Mouse (Mus musculus) heart, embryonic 15.5 days (tissue): ENCODE results near the gene Bcas1. TPM values are rescaled to one million over a fixed set of nuclear protein-coding genes. Genes with fewer than 3 reads are reported as not detected.

Source experiments
- ATAC-seq: fragments of 200-750 bp; cut with Nextera tagmentation; replicated peaks from 2 replicates; pipeline ENCODE4 v1.8.0; 2017; ENCODE audit warnings: low read depth, moderate TSS enrichment; ENCODE audit not compliant: insufficient number of reproducible peaks, insufficient read depth, low FRiP score
- H3K27ac ChIP-seq: fragments of 300-500 bp; sonication (generic); 2 replicates; pipeline ENCODE4 v1.5.1; 2015; ENCODE audit warnings: mild to moderate bottlenecking, inconsistent platforms
- H3K27me3 ChIP-seq: fragments of 300-500 bp; sonication (generic); 2 replicates; pipeline ENCODE4 v1.6.1; 2015; ENCODE audit warnings: inconsistent platforms
- H3K36me3 ChIP-seq: fragments of 300-500 bp; sonication (generic); 2 replicates; pipeline ENCODE4 v1.6.1; 2015; ENCODE audit warnings: mild to moderate bottlenecking, inconsistent platforms
- H3K4me1 ChIP-seq: fragments of 300-500 bp; sonication (generic); replicated peaks from 2 replicates; pipeline ENCODE4 v1.6.1; 2015; ENCODE audit warnings: inconsistent platforms
- H3K4me2 ChIP-seq: fragments of 300-500 bp; sonication (generic); 2 replicates; pipeline ENCODE4 v1.6.1; 2015; ENCODE audit warnings: inconsistent platforms, mild to moderate bottlenecking, moderate library complexity
- H3K4me3 ChIP-seq: fragments of 300-500 bp; sonication (generic); 2 replicates; pipeline ENCODE4 v1.5.1; 2015; ENCODE audit warnings: mild to moderate bottlenecking, inconsistent platforms
- H3K9ac ChIP-seq: fragments of 300-500 bp; sonication (generic); 2 replicates; pipeline ENCODE4 v1.6.1; 2015; ENCODE audit warnings: mild to moderate bottlenecking, inconsistent platforms
- H3K9me3 ChIP-seq: fragments of 300-500 bp; sonication (generic); replicated peaks from 2 replicates; pipeline ENCODE4 v1.6.1; 2016; ENCODE audit warnings: inconsistent platforms
- WGBS: fragments of 180-500 bp; shearing (Covaris S2); methylation state at CpG from one replicate; pipeline ENCODE4 v1.1.7; 2015; ENCODE audit warnings: mixed read lengths; 5-methylcytosine and 5-hydroxymethylcytosine counted together
- polyA plus RNA-seq: library from polyadenylated mRNA; unstranded; fragments of >200 nt; fragmentation: Nextera tagmentation; extraction: Ambion mirVana; gene quantifications from 2 replicates; pipeline ENCODE4 v1.2.1, GENCODE M21; 2015

Bcas1 gene
- polyA plus RNA-seq, 1 experiment from 2014 or later, result 0.82 TPM

DNA sequence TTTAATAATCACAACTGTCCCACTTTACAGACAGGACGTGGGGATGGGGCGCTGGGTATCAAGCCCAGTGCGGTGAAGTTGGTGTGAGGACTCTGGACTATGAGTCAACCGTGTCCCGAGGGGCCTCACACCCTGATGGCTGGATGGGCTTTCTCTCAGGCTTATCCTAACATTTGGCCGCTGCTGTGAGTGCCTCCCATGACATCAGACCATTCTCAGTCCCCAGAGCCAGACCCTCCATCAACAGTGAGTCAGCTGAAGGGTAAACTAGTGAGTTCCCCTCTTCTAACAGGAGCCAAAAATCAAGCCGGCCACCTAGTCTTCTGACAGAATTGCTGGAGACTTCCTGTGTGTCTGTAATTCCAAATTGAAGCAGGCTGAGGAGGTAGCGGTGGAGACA is 97.2 kb downstream of the Bcas1 start:
- H3K4me2 ChIP-seq, result no peak overlapping the region
- H3K27ac ChIP-seq, result peak overlapping the region; percentile 49
- H3K36me3 ChIP-seq, result no peaks in the 10 kb centered on the region
- 42% methylated on average over 8 of the region's 8 CpGs for WGBS
- no peaks in the 10 kb centered on the region for H3K9me3 ChIP-seq
- H3K4me1 ChIP-seq, result peaks cover 3% of the 10 kb centered on the region; the same call in 1 of the 2 replicates
- no peak overlapping the region for H3K4me3 ChIP-seq
- no peak overlapping the region for H3K9ac ChIP-seq
- peaks cover 3% of the 10 kb centered on the region; the same call in 1 of the 2 replicates for H3K27me3 ChIP-seq
- ATAC-seq, result peak; percentile 65; the same call in 1 of the 2 replicates

DNA sequence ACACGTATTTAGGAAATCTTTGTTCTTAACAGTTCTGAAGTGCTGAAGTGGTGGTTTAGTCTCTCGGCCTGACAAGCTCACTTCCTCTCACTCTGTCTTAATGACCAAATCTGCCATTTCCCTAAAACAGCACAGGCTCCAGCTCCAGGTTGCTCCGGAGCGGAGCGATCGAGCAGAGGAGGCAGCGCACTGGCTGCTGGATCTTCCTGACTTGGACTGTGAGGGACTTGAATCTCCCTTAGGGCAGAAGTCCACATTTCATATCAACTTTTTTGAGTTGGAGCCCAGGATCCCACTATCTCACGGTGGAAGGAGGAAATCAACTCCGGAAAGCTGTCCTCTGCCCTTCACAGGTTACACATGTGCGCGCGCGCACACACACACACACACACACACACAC is 97.7 kb downstream of the Bcas1 start:
- ATAC-seq, result peak; percentile 48
- Histone ChIP-seq H3K9me3 (no peaks in the 10 kb centered on the region), H3K4me1 (0 out of 2 replicates have a peak, but pooled peaks cover 3% of the 10 kb centered on the region), H3K36me3 (no peaks in the 10 kb centered on the region), H3K9ac (no peak overlapping the region), H3K4me3 (no peak overlapping the region), H3K27ac (peak overlapping the region; percentile 49), H3K27me3 (peaks cover 3% of the 10 kb centered on the region; the same call in 1 of the 2 replicates), H3K4me2 (no peak overlapping the region)
- 60% methylated on average over 13 of the region's 13 CpGs for WGBS

DNA sequence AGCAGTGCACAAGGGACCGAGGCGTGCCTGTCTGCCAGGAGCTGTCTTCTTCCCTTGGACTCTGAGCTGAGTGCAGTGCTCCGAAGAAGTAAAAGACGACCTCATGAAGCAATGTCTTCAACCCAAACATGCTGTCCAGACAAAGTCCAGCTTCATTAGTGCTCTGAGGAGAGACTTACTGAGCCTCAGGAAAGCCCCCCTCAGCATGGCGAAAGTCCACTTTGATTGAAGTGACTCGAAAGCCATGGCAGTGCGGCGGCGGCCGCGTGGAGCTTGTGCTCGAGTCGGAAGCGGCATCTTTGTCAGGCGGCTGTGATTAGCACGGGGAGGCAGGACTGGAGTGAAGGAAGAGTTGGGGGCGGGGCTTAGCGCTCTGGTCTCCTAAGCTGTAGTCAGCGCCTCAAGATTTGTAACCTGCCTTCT is 103.7 kb downstream of the Bcas1 start:
- peak overlapping the region; percentile 40 for H3K4me3 ChIP-seq
- H3K36me3 ChIP-seq, result no peaks in the 10 kb centered on the region
- no peak overlapping the region for H3K27ac ChIP-seq
- no peaks in the 10 kb centered on the region for H3K9me3 ChIP-seq
- 5% methylated on average over 19 of the region's 19 CpGs for WGBS
- no peaks in the 10 kb centered on the region for H3K27me3 ChIP-seq
- H3K4me1 ChIP-seq, result peaks cover 30% of the 10 kb centered on the region
- H3K4me2 ChIP-seq, result peak overlapping the region; percentile 67
- no peak for ATAC-seq
- peak overlapping the region; percentile 45; the same call in 1 of the 2 replicates for H3K9ac ChIP-seq

DNA sequence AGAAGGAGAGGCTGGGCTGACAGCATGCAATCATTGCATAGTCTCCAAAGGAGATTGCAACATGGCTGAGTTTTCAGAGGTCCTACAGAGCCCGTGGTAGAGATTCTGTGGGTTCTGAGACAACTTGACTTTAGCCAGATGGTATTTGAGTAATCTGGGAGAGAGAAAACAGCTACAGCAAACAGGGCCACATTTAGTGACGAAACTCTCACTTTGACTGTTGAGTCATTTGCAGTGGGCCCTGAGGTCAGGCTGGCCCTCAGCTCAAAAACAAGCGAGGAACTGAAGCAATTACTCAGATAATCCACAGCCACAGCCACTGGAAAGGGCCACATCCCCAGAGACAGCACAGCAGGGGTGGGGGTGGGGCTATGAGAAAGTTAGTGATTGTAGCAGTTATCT is 105.6 kb downstream of the Bcas1 start:
- Histone ChIP-seq H3K27me3 (no peaks in the 10 kb centered on the region), H3K27ac (peak overlapping the region; percentile 1; the same call in 1 of the 2 replicates)
- WGBS, result 33% methylated on average over 3 of the region's 3 CpGs

DNA sequence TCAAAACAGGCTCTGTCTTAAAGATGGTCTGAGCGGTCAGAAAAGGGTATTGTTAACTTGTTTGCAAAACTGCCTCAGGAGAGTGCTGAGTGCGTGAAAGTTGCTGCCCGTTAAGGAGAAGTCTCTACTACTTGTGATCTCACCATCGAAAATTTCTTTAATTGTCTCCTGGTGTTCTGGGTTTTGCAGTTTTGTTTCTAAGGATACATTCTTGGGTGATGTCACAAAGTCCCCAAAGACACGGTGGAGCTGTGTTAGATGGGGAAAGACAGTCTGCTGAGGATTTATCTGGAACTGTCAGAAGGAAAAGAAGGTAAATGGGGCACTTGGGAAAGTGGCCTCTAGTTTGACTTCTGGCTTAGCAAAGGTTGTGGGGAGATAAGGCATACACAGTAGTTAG is 106.1 kb downstream of the Bcas1 start:
- Histone ChIP-seq H3K9ac (no peak overlapping the region), H3K4me3 (no peak overlapping the region), H3K9me3 (no peaks in the 10 kb centered on the region), H3K4me1 (peaks cover 33% of the 10 kb centered on the region), H3K4me2 (no peak overlapping the region), H3K27ac (peak overlapping the region; percentile 1; the same call in 1 of the 2 replicates), H3K27me3 (no peaks in the 10 kb centered on the region), H3K36me3 (no peaks in the 10 kb centered on the region)
- no peak for ATAC-seq
- 44% methylated on average over 5 of the region's 5 CpGs for WGBS

More for the DNA sequence above, 105.6 kb downstream of the Bcas1 start:
- no peak overlapping the region for H3K9ac ChIP-seq
- no peak for ATAC-seq
- H3K9me3 ChIP-seq, result no peaks in the 10 kb centered on the region
- H3K4me2 ChIP-seq, result no peak overlapping the region
- H3K36me3 ChIP-seq, result no peaks in the 10 kb centered on the region
- H3K4me3 ChIP-seq, result no peak overlapping the region
- H3K4me1 ChIP-seq, result peaks cover 33% of the 10 kb centered on the region

DNA sequence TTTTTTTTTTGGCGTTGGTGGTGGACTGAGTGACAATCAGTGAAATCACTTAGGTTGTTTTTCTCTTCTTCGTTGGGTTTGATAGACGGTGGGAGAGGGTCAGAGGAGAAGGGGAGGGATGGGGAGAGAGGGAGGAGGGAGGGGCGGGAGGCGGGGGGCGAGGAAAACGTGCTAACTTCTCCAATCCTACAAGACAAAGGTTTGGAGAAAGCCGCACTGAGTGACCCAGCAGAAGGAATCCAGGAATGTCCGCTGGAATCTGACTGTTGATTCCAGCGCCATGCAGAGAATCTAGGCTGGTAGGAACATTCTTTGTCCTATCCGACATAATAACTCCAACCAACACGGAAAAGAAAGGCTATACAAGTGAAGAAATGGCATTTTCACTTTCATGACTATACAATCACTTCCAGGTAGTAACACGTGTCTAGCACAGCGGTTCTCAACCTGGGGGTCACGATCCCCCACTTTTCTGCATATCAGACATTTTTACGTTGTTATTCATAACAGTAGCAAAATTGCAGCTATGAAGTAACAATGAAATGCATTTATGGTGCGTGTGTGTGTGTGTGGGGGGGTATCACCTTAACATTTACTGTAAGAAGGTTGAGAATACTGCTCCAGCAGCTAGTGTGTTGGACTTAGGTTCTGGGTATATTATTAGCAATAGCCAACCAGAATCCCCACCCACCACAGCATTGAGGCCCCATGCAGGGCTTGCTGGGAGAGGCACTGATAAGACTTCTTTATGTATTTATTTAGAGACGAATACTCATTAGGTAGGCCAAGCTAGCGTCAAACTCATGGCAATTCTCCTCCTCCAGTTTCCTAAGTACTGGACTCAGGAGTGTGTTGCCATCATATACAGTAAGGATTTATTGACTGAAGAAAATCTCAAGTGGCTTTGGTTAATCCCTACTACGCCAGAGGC is 107.8 kb downstream of the Bcas1 start:
- peak overlapping the region; percentile 50 for H3K4me3 ChIP-seq
- no peaks in the 10 kb centered on the region for H3K27me3 ChIP-seq
- peak overlapping the region; percentile 78 for H3K4me2 ChIP-seq
- peak overlapping the region; percentile 81 for H3K27ac ChIP-seq
- peak overlapping the region; percentile 51 for H3K9ac ChIP-seq
- H3K9me3 ChIP-seq, result no peaks in the 10 kb centered on the region
- ATAC-seq, result no peak
- 17% methylated on average over 19 of the region's 20 CpGs for WGBS
- H3K4me1 ChIP-seq, result peaks cover 33% of the 10 kb centered on the region
- H3K36me3 ChIP-seq, result no peaks in the 10 kb centered on the region

DNA sequence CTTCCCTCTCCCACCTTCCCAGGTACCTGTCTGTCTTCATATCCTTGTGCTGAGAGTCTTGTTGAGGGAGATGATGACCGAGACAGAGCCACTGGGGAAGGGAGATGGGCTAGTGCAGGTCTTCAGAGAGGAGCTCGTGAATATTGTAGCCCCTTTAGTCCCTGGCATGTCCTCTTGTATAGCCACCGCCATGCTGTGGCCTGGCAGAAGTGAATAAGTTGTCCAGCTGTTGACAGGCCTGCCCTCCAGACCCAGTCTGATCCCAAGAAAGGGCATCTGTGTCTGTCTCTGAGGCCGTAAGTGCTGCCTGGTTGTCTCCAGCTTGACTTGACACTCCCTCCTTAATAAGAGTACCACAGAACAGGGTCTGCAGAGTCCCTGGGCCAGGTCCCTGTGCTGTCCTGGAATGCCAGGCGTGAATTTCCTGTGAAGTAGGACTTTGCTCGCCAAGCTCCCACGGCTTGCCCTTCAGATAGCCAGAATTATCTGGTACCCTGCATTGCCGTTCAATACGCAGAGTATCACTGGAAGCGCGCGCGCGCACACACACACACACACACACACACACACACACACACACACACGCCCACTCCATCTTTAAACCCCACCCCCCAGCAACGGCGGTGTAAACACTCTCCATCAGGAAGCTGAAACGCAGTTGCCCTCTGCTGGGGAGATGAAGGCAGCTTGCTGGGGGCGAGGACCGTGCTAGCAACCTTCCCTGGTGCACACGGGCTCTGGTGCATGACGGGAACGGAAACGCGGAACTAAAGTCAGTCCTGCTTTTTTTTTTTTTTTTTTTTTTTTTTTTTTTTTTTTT is 108.7 kb downstream of the Bcas1 start:
- ATAC-seq, result peak; percentile 92
- 10% methylated on average over 25 of the region's 25 CpGs for WGBS

DNA sequence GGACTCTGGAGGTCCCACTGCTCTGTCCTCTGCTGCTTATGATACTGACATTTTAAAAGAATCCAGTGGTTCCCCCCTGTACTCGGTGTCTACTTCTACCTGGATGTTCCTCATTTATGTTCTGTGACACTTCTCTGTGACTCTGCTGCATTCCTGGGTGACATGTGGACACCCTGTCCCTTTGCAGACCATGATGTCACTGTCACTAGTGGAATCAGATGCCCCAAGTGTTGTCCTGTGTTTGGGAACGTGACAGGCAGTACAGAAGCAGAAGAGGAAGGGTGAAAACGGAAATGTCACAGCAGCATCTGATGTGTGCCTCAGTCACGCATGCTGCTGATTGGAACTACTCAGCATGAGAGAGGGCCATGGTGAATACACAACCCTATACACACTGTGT is 110.9 kb downstream of the Bcas1 start:
- WGBS, result 88% methylated on average over 4 of the region's 4 CpGs
- no peak overlapping the region for H3K9ac ChIP-seq
- H3K9me3 ChIP-seq, result no peaks in the 10 kb centered on the region
- no peaks in the 10 kb centered on the region for H3K36me3 ChIP-seq
- no peaks in the 10 kb centered on the region for H3K27me3 ChIP-seq
- H3K27ac ChIP-seq, result no peak overlapping the region
- H3K4me2 ChIP-seq, result no peak overlapping the region
- H3K4me3 ChIP-seq, result no peak overlapping the region
- peaks cover 20% of the 10 kb centered on the region for H3K4me1 ChIP-seq
- no peak for ATAC-seq

More for the DNA sequence above, 108.7 kb downstream of the Bcas1 start:
- peaks cover 29% of the 10 kb centered on the region for H3K4me1 ChIP-seq
- H3K4me3 ChIP-seq, result peak overlapping the region; percentile 50
- H3K27me3 ChIP-seq, result no peaks in the 10 kb centered on the region
- peak overlapping the region; percentile 81 for H3K27ac ChIP-seq
- H3K9ac ChIP-seq, result no peak overlapping the region
- no peaks in the 10 kb centered on the region for H3K9me3 ChIP-seq
- no peaks in the 10 kb centered on the region for H3K36me3 ChIP-seq
- peak overlapping the region; percentile 78 for H3K4me2 ChIP-seq

DNA sequence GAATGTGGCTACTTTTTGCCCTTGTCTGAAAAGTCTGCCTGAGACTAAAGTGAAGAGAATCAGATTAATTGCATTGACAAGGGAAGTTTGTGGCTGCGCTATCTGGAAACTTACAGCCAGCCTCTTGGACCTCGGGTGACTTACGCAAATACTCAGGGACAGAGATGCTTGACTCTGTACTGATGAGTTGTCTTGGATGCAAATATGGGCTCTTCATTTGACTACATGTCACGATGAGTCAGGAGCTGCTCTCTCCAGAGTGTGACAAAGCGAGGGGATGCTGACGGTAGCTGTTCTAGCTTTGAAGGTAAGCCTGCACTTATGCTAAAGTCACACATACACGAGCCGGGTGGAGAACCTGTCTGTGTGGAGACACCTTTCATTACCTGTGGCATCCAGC is 111.3 kb downstream of the Bcas1 start:
- H3K9ac ChIP-seq, result no peak overlapping the region
- no peak overlapping the region for H3K27ac ChIP-seq
- no peak overlapping the region for H3K4me2 ChIP-seq
- no peaks in the 10 kb centered on the region for H3K9me3 ChIP-seq
- H3K4me1 ChIP-seq, result peaks cover 15% of the 10 kb centered on the region
- no peaks in the 10 kb centered on the region for H3K27me3 ChIP-seq
- no peaks in the 10 kb centered on the region for H3K36me3 ChIP-seq
- 84% methylated on average over 8 of the region's 8 CpGs for WGBS
- H3K4me3 ChIP-seq, result no peak overlapping the region
- no peak for ATAC-seq

DNA sequence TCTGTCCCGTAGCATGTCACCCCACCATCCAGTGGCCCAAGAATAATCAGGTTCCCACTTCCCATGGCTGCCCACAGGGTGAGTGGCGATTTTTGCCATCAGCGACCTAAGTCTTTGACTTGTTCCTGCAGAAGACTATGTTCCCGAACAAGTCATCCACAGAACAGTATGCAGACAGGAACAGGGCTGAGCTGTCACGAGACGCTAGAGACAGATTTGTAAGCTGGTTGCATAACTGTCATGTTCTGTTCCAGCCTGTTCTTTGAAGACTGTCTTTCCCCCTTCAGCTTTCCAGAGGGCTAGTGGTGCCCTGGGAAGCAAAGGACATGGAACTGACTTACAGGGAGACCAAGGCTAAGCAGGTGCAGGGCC is 116.7 kb downstream of the Bcas1 start:
- no peak overlapping the region for H3K4me2 ChIP-seq
- no peaks in the 10 kb centered on the region for H3K36me3 ChIP-seq
- no peak overlapping the region for H3K27ac ChIP-seq
- no peak overlapping the region for H3K9ac ChIP-seq
- no peaks in the 10 kb centered on the region for H3K9me3 ChIP-seq
- ATAC-seq, result no peak
- peaks cover 9% of the 10 kb centered on the region for H3K4me1 ChIP-seq
- WGBS, result 72% methylated on average over 6 of the region's 6 CpGs
- no peaks in the 10 kb centered on the region for H3K27me3 ChIP-seq
- H3K4me3 ChIP-seq, result no peak overlapping the region

DNA sequence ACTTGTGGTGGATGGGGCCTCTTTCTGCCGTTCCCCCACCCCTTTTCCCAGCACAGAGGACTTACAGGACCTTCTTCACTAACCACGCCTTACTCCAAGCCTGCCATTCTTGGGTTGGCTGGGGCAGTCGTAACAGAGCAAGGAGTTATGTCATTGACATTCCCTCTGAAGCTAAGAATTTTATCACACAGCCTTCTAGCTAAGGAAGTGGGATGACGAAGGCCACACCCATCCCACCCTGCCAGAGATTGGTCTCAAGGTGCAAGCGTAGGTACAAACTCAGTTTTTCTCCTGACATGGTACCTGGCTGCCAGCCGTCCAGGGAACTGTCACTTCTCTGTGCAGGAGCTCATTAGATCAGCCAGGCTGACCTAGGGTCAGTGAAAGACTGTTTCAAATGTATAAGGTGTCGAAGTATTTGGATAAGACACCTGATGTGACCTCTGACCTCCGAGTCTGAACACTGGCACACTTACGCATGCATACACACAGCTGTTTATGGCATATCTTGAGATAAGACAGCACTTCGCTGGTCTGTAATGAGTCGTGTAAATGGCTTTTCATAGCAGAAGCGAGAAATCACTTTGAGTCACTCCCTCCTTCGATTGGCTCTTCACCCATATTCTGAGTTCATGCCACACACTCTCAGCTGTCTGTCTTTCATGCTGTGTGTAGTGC is 117.2 kb downstream of the Bcas1 start:
- no peaks in the 10 kb centered on the region for H3K36me3 ChIP-seq
- peaks cover 9% of the 10 kb centered on the region for H3K4me1 ChIP-seq
- H3K9me3 ChIP-seq, result no peaks in the 10 kb centered on the region
- WGBS, result 59% methylated on average over 13 of the region's 13 CpGs
- ATAC-seq, result no peak
- no peak overlapping the region for H3K9ac ChIP-seq
- no peak overlapping the region for H3K4me3 ChIP-seq
- no peak overlapping the region for H3K4me2 ChIP-seq
- no peak overlapping the region for H3K27ac ChIP-seq
- H3K27me3 ChIP-seq, result no peaks in the 10 kb centered on the region
